Mouse (Mus musculus) embryonic fibroblast, embryonic 13.5 days (primary cell): Measurements from ENCODE around the gene Lmod2. TPM values are rescaled to one million over a fixed set of nuclear protein-coding genes. Genes with fewer than 3 reads are reported as not detected.

Experiments used
- H3K27ac ChIP-seq: 2 replicates; pipeline ENCODE4 v1.5.1; 2012; ENCODE audit warnings: low read length, control low read depth, inconsistent platforms; ENCODE audit not compliant: insufficient read depth
- H3K4me1 ChIP-seq: 2 replicates; pipeline ENCODE4 v1.6.1; 2011; ENCODE audit warnings: low read length; ENCODE audit not compliant: control insufficient read depth, insufficient read depth
- H3K4me3 ChIP-seq: 2 replicates; pipeline ENCODE4 v1.5.1; 2011; ENCODE audit warnings: mild to moderate bottlenecking, control low read depth, low read length; ENCODE audit not compliant: insufficient read depth
- CTCF ChIP-seq: IDR thresholded peaks from 2 replicates; pipeline ENCODE4 v1.5.1; 2011; ENCODE audit warnings: mild to moderate bottlenecking, control low read depth, low read length, moderate library complexity, borderline replicate concordance; ENCODE audit not compliant: insufficient read depth
- POLR2A ChIP-seq: IDR thresholded peaks from 2 replicates; pipeline ENCODE4 v1.6.1; 2011; ENCODE audit warnings: low read depth, mild to moderate bottlenecking, control low read depth, low read length, moderate library complexity
- polyA plus RNA-seq: library from polyadenylated mRNA; stranded (reverse); fragments of >200 nt; gene quantifications from 2 replicates; pipeline ENCODE4 v1.2.4, GENCODE M21; 2011; ENCODE audit warnings: low read depth; ENCODE audit not compliant: missing spikeins, insufficient read length

Lmod2 gene
- polyA plus RNA-seq, 1 experiment: not detected

DNA sequence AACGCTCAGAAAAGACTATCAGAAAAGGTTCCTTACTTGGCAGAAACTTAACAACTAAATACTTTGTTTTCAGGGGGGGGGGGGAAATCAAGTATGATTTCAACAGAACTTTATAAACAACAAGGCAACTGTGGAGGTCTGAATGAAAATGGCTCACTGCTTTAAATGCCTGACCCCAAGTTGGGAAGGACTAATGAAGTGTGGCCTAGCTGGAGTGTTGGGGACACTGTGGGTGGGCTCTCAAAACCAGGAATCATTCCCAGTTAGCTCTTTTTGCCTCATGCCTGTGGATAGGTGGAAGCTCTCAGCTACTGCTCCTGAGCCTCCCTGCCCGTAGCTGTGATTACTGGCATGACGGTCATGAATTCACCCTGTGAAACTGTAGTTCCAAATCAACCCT lies 36.5 kb downstream of the Lmod2 start:
- H3K4me3 ChIP-seq: no peak overlapping the region
- H3K27ac ChIP-seq: no peak overlapping the region
- TF ChIP-seq CTCF: no peak
- TF ChIP-seq POLR2A: no peak
- H3K4me1 ChIP-seq: peaks cover 3% of the 10 kb centered on the region; the same call in 1 of the 2 replicates

DNA sequence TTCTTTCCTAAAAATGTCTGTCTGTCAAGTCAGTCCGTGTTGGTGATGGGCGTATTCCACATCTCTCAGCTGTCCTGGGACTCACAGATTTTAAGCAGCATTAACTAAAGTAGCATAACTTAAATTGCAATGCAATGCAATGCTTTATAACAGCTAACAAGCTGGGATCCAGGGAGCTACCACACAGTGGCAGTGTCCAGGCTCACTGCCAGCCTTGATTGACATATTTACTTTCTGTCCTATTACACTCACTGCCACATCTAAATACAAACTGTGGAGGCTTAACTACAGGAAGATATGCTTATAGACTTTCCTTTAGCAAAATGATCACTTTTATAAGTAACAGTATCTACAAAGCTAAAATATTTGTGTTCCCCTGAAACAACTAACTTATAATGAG lies 38.3 kb downstream of the Lmod2 start:
- Histone ChIP-seq H3K4me1 (no peaks in the 10 kb centered on the region), H3K4me3 (no peak overlapping the region), H3K27ac (no peak overlapping the region)
- TF ChIP-seq POLR2A (no peak), CTCF (no peak)

DNA sequence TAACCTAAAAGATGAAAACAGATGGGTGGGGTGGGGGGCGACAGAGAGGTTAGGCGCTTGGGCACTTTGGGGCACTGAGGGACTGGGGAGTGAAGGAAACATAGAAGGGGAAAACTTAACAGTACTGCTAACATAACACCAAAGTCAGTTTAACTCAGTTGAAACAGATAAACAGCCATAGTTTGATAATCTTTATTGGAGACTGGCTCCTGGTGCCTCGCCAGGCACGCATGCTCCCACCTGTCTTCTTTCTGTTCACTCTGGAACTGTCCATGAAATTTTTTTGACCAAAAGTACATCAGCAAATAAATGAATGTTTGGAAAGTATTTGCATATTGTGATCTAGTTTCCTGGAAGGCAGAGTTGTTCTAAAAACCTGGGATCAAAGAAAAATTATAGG lies 43.7 kb downstream of the Lmod2 start:
- Histone ChIP-seq H3K27ac (no peak overlapping the region), H3K4me3 (no peak overlapping the region), H3K4me1 (no peaks in the 10 kb centered on the region)
- TF ChIP-seq POLR2A: no peak
- no peak for TF ChIP-seq CTCF

DNA sequence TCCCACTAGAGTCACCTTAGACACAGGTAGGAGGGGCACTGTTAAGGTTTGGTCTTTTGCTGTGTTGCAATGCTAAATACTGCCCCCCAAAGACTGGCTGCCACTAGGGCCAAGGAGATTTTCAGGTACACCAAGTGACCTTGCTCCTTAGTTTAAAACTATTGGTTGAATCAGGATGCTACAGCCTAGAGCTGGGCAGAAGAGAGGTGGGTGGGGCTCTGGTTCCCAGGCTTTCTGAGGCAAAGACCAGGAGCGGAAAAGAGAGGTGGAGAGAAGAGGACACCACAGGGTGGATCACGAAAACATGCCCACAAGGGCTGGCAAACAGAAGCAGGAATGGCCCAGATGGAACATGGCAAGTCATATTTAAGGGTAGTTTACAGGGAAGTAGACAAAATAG lies 44.6 kb downstream of the Lmod2 start:
- TF ChIP-seq POLR2A (no peak), CTCF (no peak)
- no peak overlapping the region for H3K27ac ChIP-seq
- no peak overlapping the region for H3K4me3 ChIP-seq
- H3K4me1 ChIP-seq: no peaks in the 10 kb centered on the region

DNA sequence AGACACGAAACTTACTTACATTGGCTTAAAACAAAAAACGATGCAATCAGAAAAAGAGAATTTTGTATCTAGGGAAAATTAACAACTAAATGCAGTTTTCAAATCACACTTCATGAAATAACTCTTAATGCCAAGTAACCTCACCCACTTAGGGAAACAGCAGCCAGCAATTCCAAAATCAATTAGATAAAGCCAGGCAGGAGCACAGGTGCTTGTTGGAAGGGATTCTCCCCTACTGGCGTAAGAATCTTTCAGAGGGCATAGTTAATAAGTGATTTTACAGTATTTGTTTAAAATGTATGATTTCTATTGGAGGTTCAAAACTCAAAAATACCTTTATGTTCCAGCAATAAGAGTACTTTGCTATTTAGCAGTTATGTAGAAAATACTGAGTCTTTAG lies 45.4 kb downstream of the Lmod2 start:
- TF ChIP-seq CTCF (no peak), POLR2A (no peak)
- no peak overlapping the region for H3K27ac ChIP-seq
- no peak overlapping the region for H3K4me3 ChIP-seq
- no peaks in the 10 kb centered on the region for H3K4me1 ChIP-seq

DNA sequence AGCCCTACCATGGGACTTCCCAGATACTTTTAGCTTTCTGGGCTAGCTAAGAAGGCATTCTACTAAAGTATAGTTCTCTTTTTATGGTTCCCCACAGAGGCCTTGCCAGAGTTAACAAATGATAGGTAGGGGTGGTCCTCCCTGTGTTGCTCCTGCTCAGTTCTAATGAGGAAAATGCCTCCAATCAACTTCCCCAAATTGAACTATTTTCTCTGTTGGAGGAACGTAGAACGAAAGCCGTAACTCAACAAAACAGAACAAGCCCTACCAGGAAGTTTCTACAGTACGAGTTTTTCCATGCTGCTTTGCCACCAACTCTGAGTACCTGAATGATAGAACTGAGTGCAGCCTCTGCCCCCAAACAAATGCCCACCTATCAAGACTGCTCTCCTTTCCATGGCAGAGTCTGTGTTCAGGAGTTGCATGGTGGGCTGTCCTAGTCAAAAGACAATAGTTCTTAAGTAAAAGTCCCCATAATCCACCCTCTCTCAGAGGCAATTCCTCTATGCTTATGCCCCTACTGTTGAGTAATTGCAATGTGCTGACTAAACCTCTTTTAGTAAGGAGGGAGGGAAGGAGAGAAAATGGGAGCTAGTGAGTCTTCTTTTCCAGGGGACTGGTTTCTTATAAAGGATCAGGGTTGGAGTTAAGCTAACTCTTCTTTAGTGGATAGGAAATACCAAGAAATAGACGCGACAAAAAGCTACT lies 47.9 kb downstream of the Lmod2 start:
- Histone ChIP-seq H3K4me1 (no peaks in the 10 kb centered on the region), H3K27ac (no peak overlapping the region), H3K4me3 (no peak overlapping the region)
- TF ChIP-seq POLR2A: no peak
- no peak for TF ChIP-seq CTCF

DNA sequence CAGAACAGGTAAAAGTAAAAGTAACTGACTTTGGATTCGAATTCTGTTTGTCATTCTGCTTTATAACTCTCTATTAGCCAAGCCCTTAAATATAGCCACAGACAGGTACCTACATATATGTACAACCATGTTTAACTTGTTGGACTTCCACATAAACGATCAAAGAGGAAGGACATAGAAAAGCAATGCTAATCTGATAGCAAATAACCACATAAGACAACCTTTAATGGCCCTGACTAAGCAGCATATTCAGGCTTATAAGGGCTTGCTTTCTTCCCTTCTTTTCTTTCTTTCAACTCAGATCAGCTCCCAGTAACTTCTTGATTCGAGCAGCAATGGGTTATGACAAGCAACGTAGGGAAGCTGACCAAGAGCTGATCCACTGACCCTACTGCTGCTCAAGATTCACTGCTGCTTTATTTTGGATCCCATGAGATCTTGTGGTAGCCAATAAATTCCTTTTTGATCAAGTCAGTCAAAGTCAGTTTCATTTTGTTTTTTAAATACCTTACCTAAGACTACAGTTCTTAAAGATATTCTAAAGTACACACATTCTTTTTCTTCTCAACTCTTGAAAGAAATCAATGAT lies 49.6 kb downstream of the Lmod2 start:
- no peak for TF ChIP-seq CTCF
- TF ChIP-seq POLR2A: no peak
- Histone ChIP-seq H3K4me1 (no peaks in the 10 kb centered on the region), H3K4me3 (no peak overlapping the region), H3K27ac (no peak overlapping the region)

DNA sequence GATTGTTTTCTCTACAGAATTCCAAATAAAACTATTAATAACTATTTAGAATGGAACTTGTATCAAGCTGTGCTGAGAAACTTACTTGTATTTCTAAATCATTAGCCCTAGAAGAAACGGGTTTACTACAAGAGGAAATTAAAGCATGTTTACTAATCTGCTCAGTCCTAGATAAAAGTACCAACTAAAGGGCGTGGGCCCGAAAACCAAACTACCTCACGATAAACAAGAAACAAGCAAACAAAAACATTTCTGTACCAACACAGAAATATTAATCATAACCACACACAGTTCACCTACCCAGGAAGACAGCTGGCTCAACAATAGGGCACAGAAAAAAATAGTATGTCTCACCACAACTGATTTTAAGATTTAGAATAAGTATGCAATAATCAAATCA lies 50.8 kb downstream of the Lmod2 start:
- no peak for TF ChIP-seq POLR2A
- no peak for TF ChIP-seq CTCF
- Histone ChIP-seq H3K4me1 (no peaks in the 10 kb centered on the region), H3K27ac (no peak overlapping the region), H3K4me3 (no peak overlapping the region)

DNA sequence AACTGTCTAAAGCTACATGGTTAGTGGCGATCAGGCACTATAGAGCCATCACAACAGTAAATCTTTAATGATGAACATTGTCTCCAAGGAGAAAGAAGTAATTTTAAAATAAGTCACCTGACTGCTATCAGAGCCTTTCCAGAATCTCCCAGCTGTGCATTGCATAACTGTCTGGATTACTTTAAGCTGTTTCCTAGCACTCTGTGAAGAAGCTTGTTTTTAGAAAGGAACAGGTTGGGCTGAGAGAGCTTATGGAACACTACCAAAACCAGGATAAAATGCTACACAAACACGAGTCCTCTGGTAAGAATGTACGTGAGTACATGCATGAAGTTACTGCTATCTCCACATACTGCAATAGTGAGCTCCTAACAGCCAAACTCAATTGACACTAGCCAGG lies 53.2 kb downstream of the Lmod2 start:
- no peak overlapping the region for H3K27ac ChIP-seq
- no peak for TF ChIP-seq POLR2A
- TF ChIP-seq CTCF: no peak
- no peak overlapping the region for H3K4me3 ChIP-seq
- no peaks in the 10 kb centered on the region for H3K4me1 ChIP-seq

DNA sequence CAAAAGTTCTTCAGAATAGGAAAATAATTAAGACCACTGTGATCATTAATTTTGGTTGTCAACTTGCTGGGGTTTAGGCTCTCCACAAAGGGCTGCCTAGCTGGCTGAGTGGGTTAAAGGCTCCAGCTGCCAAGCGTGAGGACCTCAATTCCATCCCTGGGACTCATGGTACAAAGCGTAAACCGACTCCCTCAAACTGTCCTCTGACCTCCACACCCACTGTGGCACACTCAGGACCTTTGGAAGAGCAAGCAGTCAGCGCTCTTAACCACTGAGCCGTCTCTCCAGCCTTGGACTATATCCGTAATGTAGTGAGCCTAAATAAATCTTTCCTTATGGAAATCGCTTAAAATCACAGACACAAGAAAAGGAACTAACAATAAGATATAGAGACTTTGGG lies 54.0 kb downstream of the Lmod2 start:
- Histone ChIP-seq H3K4me1 (no peaks in the 10 kb centered on the region), H3K27ac (no peak overlapping the region), H3K4me3 (no peak overlapping the region)
- no peak for TF ChIP-seq POLR2A
- TF ChIP-seq CTCF: no peak

Other genes with a start within 250 kb of the Lmod2 start
- gene Iqub, start 82.7 kb upstream of the Lmod2 start, polyA plus RNA-seq: not detected in 2 replicates
- gene Ndufa5, start 69.7 kb upstream of the Lmod2 start, polyA plus RNA-seq: 116 and 159 TPM in 2 replicates
- not detected in 2 replicates for gene Asb15, start 69.6 kb upstream of the Lmod2 start, polyA plus RNA-seq
- gene Wasl, start 67.2 kb downstream of the Lmod2 start, polyA plus RNA-seq: 37.6 and 45.4 TPM in 2 replicates
- not detected in 2 replicates for gene Hyal6, start 135.5 kb downstream of the Lmod2 start, polyA plus RNA-seq
- not detected in 2 replicates for gene Hyal4, start 150.6 kb downstream of the Lmod2 start, polyA plus RNA-seq
- not detected in 2 replicates for gene Spam1, start 193.4 kb downstream of the Lmod2 start, polyA plus RNA-seq